Mouse (Mus musculus): ENCODE measurements at regions not wholly inside any gene's neighbourhood (a gene's known extent, or its start where the extent isn't known, plus 50 kb on each side); places are given as distances from the start of the nearest gene placed in this dataset.

DNA sequence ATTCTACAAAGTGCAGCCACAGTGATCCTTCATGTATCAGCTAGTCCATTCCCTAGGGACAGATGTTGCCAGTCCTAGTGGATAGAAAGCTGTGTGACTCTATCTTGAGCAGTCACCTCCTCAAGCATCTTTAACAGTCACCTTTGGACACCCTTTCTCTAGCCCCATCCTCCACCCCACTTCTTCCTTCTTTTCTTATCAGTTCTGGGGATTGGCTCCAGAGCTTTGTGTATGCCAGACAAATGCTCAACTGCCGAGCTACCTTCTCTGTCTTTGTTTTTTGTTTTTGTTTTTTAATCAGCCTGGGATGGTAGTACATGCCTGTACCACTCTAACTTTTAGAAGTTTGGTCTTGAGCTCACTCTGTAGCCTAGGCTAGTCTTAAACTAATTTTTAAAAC, 96.7 kb downstream of the Cd24a start:
- TF ChIP-seq CTCF (IDR thresholded peaks at IDR 0.05; ENCODE audit: low read depth) (no peak), EP300 (IDR thresholded peaks at IDR 0.05; ENCODE audit: low read depth) (0 out of 2 replicates have a peak, but pooled peaks have one; percentile 18)
